Mouse (Mus musculus): ENCODE measurements around the gene Btbd7. TPM values are rescaled to one million over a fixed set of nuclear protein-coding genes. Genes with fewer than 3 reads are reported as not detected.

The Btbd7 gene
- polyA plus RNA-seq, 1 experiment, result not detected

GRCm38 (mm10) chr12:102744839-102745238, 133.4 kb downstream of the Btbd7 start:
- H3K4me3 ChIP-seq (ENCODE audit: insufficient read depth, low read depth, low read length), result no peak overlapping the region
- no peak overlapping the region for H3K27ac ChIP-seq (ENCODE audit: insufficient read depth, low read depth, low read length)
- WGBS, result 44% methylated on average over 6 of the region's 6 CpGs
- H3K4me1 ChIP-seq (ENCODE audit: control insufficient read depth, insufficient read depth, low read length), result peaks cover 3% of the 10 kb centered on the region
- TF ChIP-seq CTCF (IDR thresholded peaks at IDR 0.05; ENCODE audit: insufficient read depth, low read depth, low read length) (no peak), POLR2A (IDR thresholded peaks at IDR 0.05; ENCODE audit: insufficient read depth, low read depth, low read length) (no peak)

DNA sequence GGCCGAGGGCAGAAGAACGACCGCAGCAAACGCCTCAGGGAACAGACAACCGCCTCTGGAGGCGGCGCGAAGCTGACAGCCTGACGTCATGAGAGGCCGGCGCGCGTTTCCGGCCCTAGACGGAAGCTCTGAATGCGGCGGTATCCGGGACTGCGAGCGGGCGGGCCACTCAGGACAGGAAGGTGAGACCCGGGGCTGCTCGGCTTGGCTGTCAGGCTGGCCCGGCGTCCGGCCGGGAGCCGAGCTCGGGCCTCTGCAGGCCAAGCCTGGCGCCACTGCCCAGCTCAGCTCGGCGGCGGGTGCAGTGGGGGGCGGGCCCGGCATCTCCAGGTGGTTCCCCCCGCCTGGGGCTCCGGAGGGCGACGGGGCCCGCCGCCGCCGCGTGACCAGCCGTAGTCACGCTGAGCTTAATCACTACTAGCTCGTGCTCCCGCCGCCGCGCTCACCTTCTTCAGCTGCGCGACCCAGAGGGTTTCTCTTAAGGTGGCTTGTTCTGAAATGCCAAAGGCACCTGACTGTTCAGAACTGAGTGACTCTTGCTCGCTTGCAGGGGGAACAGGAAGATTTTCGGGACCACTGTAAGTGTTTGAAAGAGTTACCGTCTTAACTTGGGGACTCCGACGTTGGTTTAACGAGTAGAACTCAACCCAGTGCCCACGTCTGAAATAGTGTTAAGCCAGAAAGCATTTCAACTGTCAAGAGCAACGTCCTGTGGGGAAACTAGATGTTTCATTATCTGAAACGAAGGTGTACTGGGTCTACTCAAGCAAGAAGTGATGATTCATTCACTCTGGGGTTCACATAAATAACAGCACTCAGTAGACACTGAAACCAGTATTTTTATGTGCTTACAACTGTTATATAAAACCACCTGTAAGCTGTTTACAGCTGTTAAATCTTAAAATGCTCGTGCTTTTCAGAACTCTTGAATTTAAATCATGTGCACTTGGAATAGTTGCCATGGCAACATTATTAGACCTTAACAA, 134.4 kb downstream of the Btbd7 start, which contains the start of the genes Moap1 and Tmem251:
TSS of gene Moap1 (minus strand) at position 73 of the 986 bp plus-strand sequence.
TSS of gene Tmem251 (plus strand) at position 174 of the 986 bp plus-strand sequence.
- TF ChIP-seq CTCF (IDR thresholded peaks at IDR 0.05; ENCODE audit: insufficient read depth, low read depth, low read length) (no peak; the same call in 1 of the 2 replicates), POLR2A (IDR thresholded peaks at IDR 0.05; ENCODE audit: insufficient read depth, low read depth, low read length) (peak; percentile 85)
- Histone ChIP-seq H3K4me3 (ENCODE audit: insufficient read depth, low read depth, low read length) (peak within 1 kb of the TSS; percentile 81), H3K4me1 (ENCODE audit: control insufficient read depth, insufficient read depth, low read length) (peaks cover 3% of the 10 kb centered on the region), H3K27ac (ENCODE audit: insufficient read depth, low read depth, low read length) (peak within 1 kb of the TSS; percentile 85)
- WGBS, result under 1% methylated on average over 62 of the region's 63 CpGs

- H3K27ac ChIP-seq (ENCODE audit: insufficient read depth, low read depth, low read length), result peak overlapping the region; percentile 85
- TF ChIP-seq POLR2A (IDR thresholded peaks at IDR 0.05; ENCODE audit: insufficient read depth, low read depth, low read length) (no peak), CTCF (IDR thresholded peaks at IDR 0.05; ENCODE audit: insufficient read depth, low read depth, low read length) (0 out of 2 replicates have a peak, but pooled peaks have one; percentile 3)
- WGBS, result under 1% methylated on average over 33 of the region's 33 CpGs
- peak overlapping the region; percentile 81 for H3K4me3 ChIP-seq (ENCODE audit: insufficient read depth, low read depth, low read length)
- peaks cover 3% of the 10 kb centered on the region for H3K4me1 ChIP-seq (ENCODE audit: control insufficient read depth, insufficient read depth, low read length)
Measured at GRCm38 (mm10) chr12:102743036-102743588, 135.2 kb downstream of the Btbd7 start.

DNA sequence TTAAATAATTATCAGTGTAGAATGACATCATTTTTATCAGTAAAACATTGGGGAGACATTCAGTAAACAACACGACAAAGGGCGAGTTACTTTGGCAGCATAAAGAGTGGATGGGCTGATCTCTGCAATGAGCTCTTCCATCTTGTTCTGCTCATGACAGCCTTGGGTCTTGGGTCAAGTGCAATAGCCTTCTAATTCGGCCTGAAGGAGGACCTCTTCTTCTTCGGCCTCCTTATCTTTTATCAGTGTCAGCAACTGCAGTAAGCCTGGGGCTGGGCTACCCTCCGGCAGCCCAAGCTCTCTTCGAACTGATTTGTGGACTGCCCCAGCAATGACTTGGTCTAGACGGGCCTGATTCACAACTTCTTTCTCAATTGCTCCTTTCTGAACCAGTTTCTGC, 136.2 kb downstream of the Btbd7 start:
- Histone ChIP-seq H3K4me1 (ENCODE audit: control insufficient read depth, insufficient read depth, low read length) (peaks cover 3% of the 10 kb centered on the region), H3K4me3 (ENCODE audit: insufficient read depth, low read depth, low read length) (0 out of 2 replicates have a peak overlapping the region, but pooled peaks have one; percentile 5), H3K27ac (ENCODE audit: insufficient read depth, low read depth, low read length) (no peak overlapping the region)
- 90% methylated on average over 7 of the region's 7 CpGs for WGBS
- TF ChIP-seq CTCF (IDR thresholded peaks at IDR 0.05; ENCODE audit: insufficient read depth, low read depth, low read length) (no peak), POLR2A (IDR thresholded peaks at IDR 0.05; ENCODE audit: insufficient read depth, low read depth, low read length) (no peak)

DNA sequence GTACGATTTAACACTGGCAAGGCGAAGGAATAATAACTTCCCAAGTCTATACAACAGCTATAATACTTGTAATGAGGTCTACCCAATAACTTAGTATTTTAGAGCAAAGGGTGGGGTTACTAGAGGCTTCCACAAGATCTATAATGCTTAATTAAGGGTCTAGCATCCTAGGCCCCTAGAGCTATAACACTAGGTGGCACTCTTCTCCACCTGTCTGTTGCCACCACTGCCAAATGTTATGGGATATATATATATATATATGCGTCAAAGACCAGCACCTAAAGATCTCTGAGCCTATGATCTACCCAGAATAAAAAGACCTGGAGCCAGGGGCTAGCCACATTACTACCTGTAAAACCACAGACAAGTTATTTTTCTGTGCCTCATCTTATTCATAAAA, 138.0 kb downstream of the Btbd7 start:
- 65% methylated on average over 3 of the region's 3 CpGs for WGBS
- no peak for TF ChIP-seq CTCF (IDR thresholded peaks at IDR 0.05; ENCODE audit: insufficient read depth, low read depth, low read length)
- no peak for TF ChIP-seq POLR2A (IDR thresholded peaks at IDR 0.05; ENCODE audit: insufficient read depth, low read depth, low read length)
- peaks cover 3% of the 10 kb centered on the region for H3K4me1 ChIP-seq (ENCODE audit: control insufficient read depth, insufficient read depth, low read length)
- H3K27ac ChIP-seq (ENCODE audit: insufficient read depth, low read depth, low read length), result no peak overlapping the region
- H3K4me3 ChIP-seq (ENCODE audit: insufficient read depth, low read depth, low read length), result no peak overlapping the region

GRCm38 (mm10) chr12:102739096-102739495, 139.2 kb downstream of the Btbd7 start:
- TF ChIP-seq POLR2A (IDR thresholded peaks at IDR 0.05; ENCODE audit: insufficient read depth, low read depth, low read length) (no peak), CTCF (IDR thresholded peaks at IDR 0.05; ENCODE audit: insufficient read depth, low read depth, low read length) (no peak)
- no peak overlapping the region for H3K4me3 ChIP-seq (ENCODE audit: insufficient read depth, low read depth, low read length)
- H3K4me1 ChIP-seq (ENCODE audit: control insufficient read depth, insufficient read depth, low read length), result peaks cover 3% of the 10 kb centered on the region
- H3K27ac ChIP-seq (ENCODE audit: insufficient read depth, low read depth, low read length), result no peak overlapping the region
- WGBS, result 71% methylated on average over 5 of the region's 5 CpGs

GRCm38 (mm10) chr12:102733381-102733780, 144.9 kb downstream of the Btbd7 start:
- 21% methylated on average over 4 of the region's 5 CpGs for WGBS
- TF ChIP-seq CTCF (IDR thresholded peaks at IDR 0.05; ENCODE audit: insufficient read depth, low read depth, low read length) (peak; percentile 69), POLR2A (IDR thresholded peaks at IDR 0.05; ENCODE audit: insufficient read depth, low read depth, low read length) (no peak)
- H3K4me3 ChIP-seq (ENCODE audit: insufficient read depth, low read depth, low read length), result no peak overlapping the region
- H3K4me1 ChIP-seq (ENCODE audit: control insufficient read depth, insufficient read depth, low read length), result peaks cover 15% of the 10 kb centered on the region
- H3K27ac ChIP-seq (ENCODE audit: insufficient read depth, low read depth, low read length), result no peak overlapping the region

DNA sequence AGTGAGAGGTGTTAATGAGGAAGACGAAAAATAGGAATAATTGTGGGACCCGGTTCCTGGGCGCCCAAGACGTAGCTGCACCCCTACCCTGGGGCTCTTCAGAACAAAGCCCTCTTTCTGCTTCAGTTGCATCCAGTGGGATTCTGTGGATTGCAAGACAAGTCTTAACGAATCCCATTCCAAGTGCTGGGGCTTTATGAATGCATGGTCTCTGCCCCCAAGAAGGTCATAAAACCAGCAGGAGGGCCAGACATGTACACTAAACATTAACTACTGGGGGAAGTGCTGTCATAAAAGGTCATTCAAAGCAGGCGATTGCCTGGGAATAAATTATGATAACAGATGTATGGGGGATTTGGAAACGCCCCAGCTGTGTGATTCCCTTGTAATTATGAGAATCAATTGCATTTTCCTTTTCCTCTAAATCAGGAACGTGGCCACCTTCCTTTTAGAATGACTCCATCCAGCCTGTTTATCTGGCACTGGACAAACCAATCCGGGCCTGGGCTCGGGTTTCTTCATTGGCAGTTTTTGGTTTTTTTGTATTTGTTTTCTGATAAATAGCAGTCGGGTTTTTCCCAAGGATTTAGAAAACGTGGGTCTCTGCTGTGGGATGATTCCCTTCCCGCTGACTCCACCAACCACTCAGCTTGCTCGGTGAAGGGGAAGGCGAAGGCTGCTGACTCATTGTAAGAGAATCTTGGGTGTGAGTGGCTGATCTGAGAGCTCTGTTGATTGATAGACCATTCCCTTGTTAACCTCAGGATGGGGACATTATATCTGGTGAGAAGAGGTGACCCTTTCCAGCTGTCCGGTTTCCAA, 147.3 kb downstream of the Btbd7 start:
- TF ChIP-seq CTCF (IDR thresholded peaks at IDR 0.05; ENCODE audit: insufficient read depth, low read depth, low read length) (no peak), POLR2A (IDR thresholded peaks at IDR 0.05; ENCODE audit: insufficient read depth, low read depth, low read length) (no peak)
- 23% methylated on average over 16 of the region's 16 CpGs for WGBS
- Histone ChIP-seq H3K4me1 (ENCODE audit: control insufficient read depth, insufficient read depth, low read length) (peaks cover 18% of the 10 kb centered on the region), H3K27ac (ENCODE audit: insufficient read depth, low read depth, low read length) (0 out of 2 replicates have a peak overlapping the region, but pooled peaks have one; percentile 36), H3K4me3 (ENCODE audit: insufficient read depth, low read depth, low read length) (no peak overlapping the region)

Other genes starting within 250 kb of the Btbd7 start
- not detected in 2 replicates for gene Itpk1, start 173.5 kb downstream of the Btbd7 start, polyA plus RNA-seq (2012; ENCODE audit: insufficient read depth, insufficient read length, low replicate concordance, missing spikeins)
- not detected in 2 replicates for gene Moap1, start 134.8 kb downstream of the Btbd7 start, polyA plus RNA-seq (2012; ENCODE audit: insufficient read depth, insufficient read length, low replicate concordance, missing spikeins)
- gene Tmem251, start 134.7 kb downstream of the Btbd7 start, polyA plus RNA-seq (2012; ENCODE audit: insufficient read depth, insufficient read length, low replicate concordance, missing spikeins), result not detected in 2 replicates
- gene Gm28051, start 120.7 kb downstream of the Btbd7 start, polyA plus RNA-seq (2012; ENCODE audit: insufficient read depth, insufficient read length, low replicate concordance, missing spikeins), result not detected in 2 replicates
- not detected in 2 replicates for gene Gon7, start 120.7 kb downstream of the Btbd7 start, polyA plus RNA-seq (2012; ENCODE audit: insufficient read depth, insufficient read length, low replicate concordance, missing spikeins)
- not detected in 2 replicates for gene Ubr7, start 120.5 kb downstream of the Btbd7 start, polyA plus RNA-seq (2012; ENCODE audit: insufficient read depth, insufficient read length, low replicate concordance, missing spikeins)
- not detected in 2 replicates for gene Gm20604, start 119.8 kb downstream of the Btbd7 start, polyA plus RNA-seq (2012; ENCODE audit: insufficient read depth, insufficient read length, low replicate concordance, missing spikeins)
- gene Cox8c, start 20.8 kb upstream of the Btbd7 start, polyA plus RNA-seq (2012; ENCODE audit: insufficient read depth, insufficient read length, low replicate concordance, missing spikeins), result not detected in 2 replicates
- gene Unc79, start 70.4 kb upstream of the Btbd7 start, polyA plus RNA-seq (2012; ENCODE audit: insufficient read depth, insufficient read length, low replicate concordance, missing spikeins), result not detected in 2 replicates